Mouse (Mus musculus) CD4-positive, CD25-positive, alpha-beta regulatory T cell, adult 4 months (primary cell): ENCODE data around the gene Nqo2. TPM values are rescaled to one million over a fixed set of nuclear protein-coding genes. Genes with fewer than 3 reads are reported as not detected.

Experiments used
- ATAC-seq: one replicate; pipeline ENCODE4 v1.8.0; 2017
- polyA plus RNA-seq, 2 experiments: library from polyadenylated mRNA; unstranded; fragments of 100-300 nt; shearing (Covaris generic); gene quantifications; one replicate each; pipeline ENCODE4 v1.2.1; 2017

The Nqo2 gene
- polyA plus RNA-seq, 2 experiments from 2014 or later: 6.9 to 9.8 TPM

DNA sequence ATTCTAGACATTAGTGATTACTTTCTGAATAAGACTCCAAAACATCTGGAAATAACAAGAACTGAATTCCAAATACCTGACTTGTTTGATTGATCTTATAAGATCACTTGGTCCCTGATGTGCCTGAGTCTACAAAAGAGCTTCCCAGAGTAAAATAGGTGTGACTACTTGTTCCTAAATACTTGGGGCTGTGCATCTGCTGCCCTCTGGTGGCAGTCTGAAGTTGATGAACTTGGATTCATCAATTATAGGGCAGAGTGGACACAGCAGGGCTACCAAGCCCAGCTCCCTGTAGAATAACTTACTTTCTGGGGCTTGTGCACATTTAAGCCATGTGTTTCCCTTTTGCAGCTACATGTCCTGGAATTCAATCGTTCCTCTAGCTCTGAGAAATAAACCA, 30.7 kb downstream of the Nqo2 start:
- peak; percentile 80 for ATAC-seq

DNA sequence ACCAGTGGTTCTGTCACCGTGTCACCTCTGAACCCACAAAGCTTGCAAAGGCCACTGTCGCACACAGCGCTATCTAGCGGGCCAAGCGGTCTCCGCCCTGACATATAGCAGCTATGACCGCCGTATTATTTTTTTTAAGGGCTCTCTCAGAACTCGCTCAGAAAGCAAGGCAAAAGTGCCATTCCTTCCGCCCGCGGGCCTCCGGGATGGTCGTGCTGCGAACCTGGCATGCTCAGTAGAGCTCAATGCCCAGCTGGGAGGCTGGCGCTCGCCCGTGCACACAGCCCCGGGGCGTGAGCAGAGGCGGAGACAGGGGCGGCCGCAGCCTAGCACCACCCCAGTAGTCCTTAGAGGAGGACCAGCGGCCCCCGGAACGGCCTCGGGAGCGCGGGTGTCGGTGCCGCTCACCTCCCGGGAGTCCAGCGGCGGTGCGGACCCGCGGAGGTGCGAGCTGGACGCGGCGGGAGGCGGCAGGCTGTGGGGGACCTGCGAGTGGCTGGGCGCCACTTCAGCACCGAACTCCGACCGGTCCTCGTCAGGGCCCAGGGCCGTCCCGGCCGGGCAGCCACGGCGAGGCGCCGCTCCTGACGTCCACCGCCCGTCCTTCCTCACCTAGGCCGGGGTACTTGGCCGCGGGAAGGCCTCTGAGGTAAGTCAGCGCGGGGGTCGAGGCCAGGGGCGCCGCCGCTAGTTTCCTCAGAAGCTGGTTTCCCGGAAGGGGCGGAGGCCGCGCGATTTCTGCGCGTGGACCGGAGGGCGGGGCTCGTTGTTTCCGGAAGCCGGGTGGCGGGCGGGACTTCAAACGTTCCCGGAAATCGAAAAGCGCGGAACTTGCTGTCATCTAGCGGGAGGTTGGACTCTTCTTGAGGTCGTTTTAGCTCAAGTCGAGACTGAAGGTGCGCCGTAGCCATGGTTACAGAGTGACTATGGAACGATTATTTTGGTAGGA, 37.8 kb downstream of the Nqo2 start, which contains the start of the genes Ripk1 and Serpinb6a:
Gene Ripk1 (plus strand): TSS at position 306 of the 949 bp plus-strand sequence.
Gene Serpinb6a (minus strand): TSS at position 737 of the 949 bp plus-strand sequence.
- ATAC-seq: peak; percentile 88

DNA sequence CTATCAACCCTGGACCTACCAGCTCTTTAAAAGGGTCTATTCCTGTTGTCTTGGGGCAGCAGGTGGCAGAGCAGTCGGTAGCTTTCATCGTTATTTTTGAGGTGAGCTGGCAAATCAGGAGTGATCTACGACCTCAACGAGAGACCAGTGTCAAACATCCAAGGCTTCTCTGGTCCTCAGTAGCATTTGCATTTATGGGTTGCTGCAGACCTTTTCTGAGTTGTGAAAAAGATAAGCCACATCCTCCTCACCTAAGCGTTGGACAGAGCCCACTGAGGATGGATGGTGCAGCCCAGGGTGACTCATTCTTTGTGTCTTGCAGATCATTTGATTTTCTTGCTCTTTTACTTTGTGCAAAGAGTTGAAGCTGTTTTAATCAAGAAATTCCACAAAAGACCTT, 38.6 kb downstream of the Nqo2 start:
- ATAC-seq: peak; percentile 31

DNA sequence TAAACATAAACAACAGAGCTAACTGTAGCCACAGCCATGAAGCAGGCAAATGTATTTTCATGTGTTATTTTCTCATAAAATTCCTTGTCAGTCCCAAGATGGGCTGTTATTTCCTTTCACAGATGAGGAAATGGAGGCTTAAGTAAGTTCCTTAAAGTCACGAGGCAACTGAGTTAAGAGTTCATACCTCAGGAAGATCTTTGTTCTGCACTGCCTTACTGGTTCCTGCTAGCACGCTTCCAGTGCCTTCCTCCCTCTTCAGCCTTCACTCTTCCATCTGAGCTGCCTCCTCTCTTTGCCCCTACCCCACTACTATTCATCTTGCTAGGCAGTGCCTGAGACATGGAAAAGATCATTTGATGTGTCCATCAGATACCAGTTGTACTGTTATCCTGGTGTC, 42.7 kb downstream of the Nqo2 start:
- ATAC-seq: no peak

DNA sequence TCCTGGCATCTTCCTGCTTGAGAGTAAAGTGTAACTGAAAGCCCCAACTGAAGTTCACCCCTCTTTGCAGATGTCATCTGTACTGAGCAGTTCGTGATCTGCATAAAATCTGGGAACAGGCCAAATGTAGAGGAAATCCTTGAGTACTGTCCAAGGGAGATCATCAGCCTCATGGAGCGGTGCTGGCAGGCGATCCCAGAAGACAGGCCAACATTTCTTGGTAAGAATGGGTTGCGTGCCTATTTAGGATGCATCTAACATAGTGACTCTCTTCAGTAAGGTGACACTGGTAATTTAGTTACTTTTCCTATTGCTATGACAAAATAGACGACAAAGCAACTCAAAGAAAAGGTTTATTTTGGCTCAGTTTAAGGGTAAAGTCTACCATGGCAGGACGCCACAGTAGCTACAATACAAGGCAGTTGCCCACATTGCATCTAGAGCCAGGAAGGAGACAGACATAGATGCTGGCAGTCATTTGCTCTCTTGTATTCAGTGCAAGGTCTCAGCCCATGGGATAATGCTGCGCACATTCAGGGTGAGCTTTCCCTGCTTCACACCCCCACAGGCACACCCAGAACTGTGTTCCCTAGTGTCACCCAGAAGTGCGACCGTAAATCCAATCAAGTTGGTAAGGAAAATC, 52.6 kb downstream of the Nqo2 start:
- no peak for ATAC-seq

DNA sequence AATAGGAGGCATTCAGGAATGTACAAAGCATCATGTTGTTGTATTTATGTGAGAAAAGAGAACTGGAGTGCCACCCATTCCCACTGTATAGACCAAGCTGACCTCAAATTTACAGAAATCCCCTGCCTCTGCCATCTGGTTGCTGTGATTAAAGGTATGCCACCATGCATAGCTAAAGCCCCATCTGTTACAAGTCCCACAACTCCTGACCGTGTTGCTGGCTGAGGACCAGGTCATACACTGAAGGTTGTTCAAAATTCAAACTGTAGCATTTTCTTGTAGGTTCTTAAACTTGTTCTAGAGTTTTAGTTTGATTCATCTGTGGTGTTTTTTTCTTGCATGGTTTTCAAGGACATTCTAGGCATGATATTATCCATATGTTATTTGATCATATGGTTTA, 54.0 kb downstream of the Nqo2 start:
- no peak for ATAC-seq

DNA sequence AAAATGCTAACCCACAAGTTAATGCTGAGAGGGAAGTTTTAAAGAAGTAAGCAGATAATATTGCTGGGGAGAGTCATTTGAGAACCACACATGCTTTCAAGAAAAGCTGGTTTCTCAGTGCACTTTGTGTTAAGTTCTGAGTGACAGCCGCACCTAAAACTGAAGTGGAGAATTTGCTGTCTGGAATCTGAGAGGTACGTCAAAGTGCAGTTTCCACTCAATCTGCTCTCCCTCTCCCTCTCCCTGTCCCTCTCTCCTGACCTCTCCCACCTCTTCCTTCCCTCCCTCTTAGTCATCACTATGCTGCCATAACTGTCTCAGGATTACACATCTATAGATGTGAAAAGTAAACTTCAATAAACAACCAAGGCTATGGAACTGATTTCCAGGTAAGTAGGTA, 57.5 kb downstream of the Nqo2 start:
- ATAC-seq: no peak

DNA sequence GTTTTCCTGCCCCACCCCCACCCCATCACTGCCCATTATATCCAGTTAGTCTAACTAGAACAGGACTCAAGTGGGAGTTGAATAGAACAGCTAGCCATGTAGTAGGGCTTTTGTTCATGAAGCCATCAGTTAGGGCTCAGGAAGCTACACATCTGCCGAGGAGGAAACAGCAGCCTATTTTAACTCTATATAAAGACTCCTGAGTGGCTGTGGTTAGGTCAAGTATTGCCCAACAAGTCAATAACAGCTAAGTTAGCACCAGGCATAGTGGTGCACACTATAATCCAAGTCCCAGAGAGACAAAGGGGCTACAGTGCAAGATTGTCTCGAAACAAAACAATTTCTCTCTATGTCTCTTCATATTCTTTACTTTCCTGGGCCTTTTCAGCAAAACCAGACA, 67.6 kb downstream of the Nqo2 start:
- no peak for ATAC-seq

DNA sequence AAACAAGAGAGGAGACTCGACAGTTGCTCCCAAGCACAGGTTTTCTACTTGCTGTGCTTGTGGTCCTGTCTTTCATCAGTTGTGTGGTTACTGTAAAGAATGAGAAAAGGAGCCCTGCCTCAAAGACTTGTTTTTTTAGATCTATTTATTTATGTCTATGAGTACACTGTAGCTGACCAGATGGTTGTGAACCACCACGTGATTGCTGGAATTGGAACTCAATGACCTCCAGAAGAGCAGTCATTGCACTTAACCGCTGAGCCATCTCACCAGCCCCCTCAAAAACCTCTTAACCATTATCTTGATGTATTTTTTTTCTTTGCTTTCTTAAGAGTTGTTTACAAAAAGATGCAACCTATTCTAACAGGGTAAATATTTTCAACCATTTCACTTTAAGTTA, 70.9 kb downstream of the Nqo2 start:
- no peak for ATAC-seq

DNA sequence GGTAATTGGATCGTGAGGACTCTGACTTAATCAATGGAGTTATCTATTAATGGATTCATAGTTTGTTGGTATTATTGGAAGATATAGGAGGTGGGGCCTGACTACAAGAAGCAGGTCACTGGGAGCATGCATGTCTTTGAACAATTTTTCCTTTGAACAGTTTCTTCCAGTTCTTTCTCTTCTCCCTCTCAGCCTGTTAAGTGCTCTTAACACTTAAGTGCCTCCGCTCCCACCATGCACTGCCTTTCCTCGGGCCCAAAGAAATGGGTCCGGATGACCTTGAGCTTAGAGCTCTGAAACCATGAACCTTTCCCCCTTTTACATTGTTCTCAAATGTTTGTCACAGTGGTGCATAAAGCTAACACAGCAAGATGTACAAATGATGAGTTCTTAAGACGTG, 72.2 kb downstream of the Nqo2 start:
- ATAC-seq: no peak

DNA sequence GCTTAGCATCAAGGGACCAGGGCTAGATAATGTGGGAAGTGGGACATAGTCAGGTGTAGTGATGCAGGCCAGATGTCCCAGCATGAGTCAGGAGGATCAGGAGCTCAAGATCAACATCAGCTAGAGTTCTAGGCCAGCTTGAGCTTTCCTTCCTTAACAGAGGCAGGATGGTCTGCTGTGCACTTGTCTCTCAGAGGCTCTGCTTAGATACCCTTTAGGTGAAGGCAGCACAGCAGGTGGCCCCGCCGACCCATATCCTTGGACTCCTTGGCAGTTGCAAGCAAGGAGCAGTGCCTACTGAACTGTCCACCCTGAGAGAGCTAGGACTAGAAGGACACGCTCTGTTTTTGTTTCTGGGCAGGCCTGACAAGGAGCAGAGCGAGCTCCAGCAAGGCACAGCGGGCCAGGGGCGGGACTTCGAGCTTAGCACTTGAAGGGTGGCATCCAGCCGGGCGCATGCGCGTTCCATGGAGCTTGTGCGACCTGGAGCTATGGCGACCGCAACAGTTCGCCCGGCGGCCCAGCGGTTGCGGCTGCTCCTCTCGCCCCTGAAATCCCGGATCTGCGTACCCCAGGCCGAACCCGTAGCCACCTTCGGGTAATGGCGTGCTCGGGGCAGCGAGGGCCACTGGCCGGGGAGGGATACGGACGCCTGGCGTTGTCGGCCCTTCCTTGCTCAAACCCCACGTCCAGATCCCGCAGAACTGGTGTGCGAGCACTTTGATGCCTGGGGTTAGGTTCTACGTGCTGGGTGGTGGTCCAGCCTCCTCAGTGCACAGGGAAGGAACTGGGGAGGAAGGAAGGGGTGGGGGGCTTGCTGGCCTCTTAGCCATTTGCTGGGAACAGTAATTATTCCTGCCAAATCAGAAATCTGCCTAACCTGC, 72.9 kb downstream of the Nqo2 start, which contains the start of gene Bphl:
Gene Bphl (plus strand): TSS at position 426 of the 884 bp plus-strand sequence.
- peak; percentile 99 for ATAC-seq

DNA sequence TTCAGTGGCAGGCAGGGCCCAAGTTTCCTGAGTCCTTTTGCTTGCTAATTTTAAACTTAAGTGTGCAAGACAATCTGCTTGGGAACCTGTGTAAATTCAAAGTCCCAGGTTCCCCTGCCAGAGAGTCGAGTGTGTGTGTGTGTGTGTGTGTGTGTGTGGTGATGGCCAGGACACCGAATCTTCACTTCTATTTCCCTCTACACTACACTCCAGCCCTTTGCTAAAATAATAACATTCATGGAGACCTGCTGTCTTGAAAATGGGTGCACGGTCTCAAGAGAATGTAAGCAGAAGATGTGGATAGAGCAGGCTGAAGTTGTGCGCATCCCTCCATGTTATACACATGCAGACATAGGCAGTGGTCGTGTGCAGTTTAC, 73.6 kb downstream of the Nqo2 start:
- ATAC-seq: peak; percentile 7

Other genes with a start within 250 kb of the Nqo2 start
- gene Serpinb6e, start 121.3 kb upstream of the Nqo2 start, polyA plus RNA-seq: not detected
- under 1 TPM in 1 of 2 experiments, not detected in 1; 0.48 TPM for gene Serpinb6c, start 59.0 kb upstream of the Nqo2 start, polyA plus RNA-seq
- gene Ripk1, start 37.7 kb downstream of the Nqo2 start, polyA plus RNA-seq: 10 to 100 TPM; 10.4 to 18.0 TPM
- 10 to 100 TPM; 30.8 to 36.8 TPM for gene Serpinb6a, start 38.1 kb downstream of the Nqo2 start, polyA plus RNA-seq
- gene Bphl, start 72.9 kb downstream of the Nqo2 start, polyA plus RNA-seq: 10 to 100 TPM; 29.9 to 36.0 TPM
- 10 to 100 TPM; 17.8 to 20.1 TPM for gene Tubb2a, start 113.3 kb downstream of the Nqo2 start, polyA plus RNA-seq
- gene Tubb2b, start 165.8 kb downstream of the Nqo2 start, polyA plus RNA-seq: under 1 TPM; 0.59 to 0.72 TPM
- 10 to 100 TPM; 36.0 to 41.4 TPM for gene Psmg4, start 198.3 kb downstream of the Nqo2 start, polyA plus RNA-seq